In the genomic region with DNA sequence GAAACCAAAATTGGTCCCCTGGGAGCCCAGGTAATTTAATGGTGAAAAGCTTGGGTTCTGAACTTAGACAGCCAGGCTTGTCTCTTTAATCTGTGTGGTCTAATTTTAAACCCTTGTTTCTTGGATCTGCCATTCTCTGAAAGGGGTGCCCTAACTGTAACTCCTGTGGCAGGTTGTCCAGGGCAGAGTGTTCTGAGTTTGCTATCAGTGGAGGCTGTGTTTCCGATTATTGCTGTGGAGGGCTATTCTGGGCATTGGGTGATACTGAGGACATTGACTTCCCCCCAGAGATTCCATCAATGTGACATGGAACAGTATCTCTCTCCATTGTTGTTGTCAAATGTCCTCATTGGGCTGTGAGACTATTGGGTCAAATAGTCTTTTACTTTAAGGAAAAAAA, we compare ENCODE assay signal across 20 mouse cellular contexts.
A peak's percentile ranks its signal among the peaks of the same experiment; 100 is the strongest.
DNase-seq lines count a peak whose midpoint lies in the region; ATAC-seq lines count a peak whose summit lies in the region.
"Had no signal": no experiment of that assay in that cellular context is flagged by ENCODE, and none has a peak within 500 bp of the region (broad histone marks: within the 10 kb centered on the region; RNA-seq: fewer than 3 reads in every experiment).

No protein-coding gene starts in this region.

- H3K4me3 ChIP-seq in heart, embryonic 12.5 days, result no peak overlapping the region
- no peak overlapping the region for H3K4me3 ChIP-seq in heart, embryonic 16.5 days (ENCODE audit: low read length)
- H3K4me3 ChIP-seq: embryonic facial prominence, embryonic 15.5 days; erythroblast, embryonic 14.5 days; forebrain, embryonic 10.5 days; gastrocnemius, adult 2 months; hindbrain, embryonic 15.5 days had no signal

- H3K27ac ChIP-seq in heart, embryonic 12.5 days (ENCODE audit: poor library complexity, severe bottlenecking), result peak overlapping the region; percentile 51; the same call in 1 of the 2 replicates
- peak overlapping the region; percentile 20 for H3K27ac ChIP-seq in heart, embryonic 16.5 days (ENCODE audit: low read length)
- H3K27ac ChIP-seq: embryonic facial prominence, embryonic 15.5 days; forebrain, embryonic 10.5 days; gastrocnemius, adult 2 months; hindbrain, embryonic 15.5 days had no signal

- no peaks in the 10 kb centered on the region for H3K36me3 ChIP-seq in heart, embryonic 12.5 days
- no peaks in the 10 kb centered on the region for H3K36me3 ChIP-seq in heart, embryonic 16.5 days (ENCODE audit: control insufficient read depth, insufficient read depth)
- H3K36me3 ChIP-seq: embryonic facial prominence, embryonic 15.5 days; forebrain, embryonic 10.5 days; hindbrain, embryonic 15.5 days had no signal

- no peaks in the 10 kb centered on the region for H3K9me3 ChIP-seq in heart, embryonic 12.5 days (replicated peaks)
- no peaks in the 10 kb centered on the region for H3K9me3 ChIP-seq in heart, embryonic 16.5 days (replicated peaks; ENCODE audit: control insufficient read depth, low read length)
- H3K9me3 ChIP-seq: embryonic facial prominence, embryonic 15.5 days; forebrain, embryonic 10.5 days; hindbrain, embryonic 15.5 days had no signal

- 21% methylated on average over 1 of the region's 1 CpGs for WGBS in heart, embryonic 12.5 days
- WGBS in heart, embryonic 16.5 days, result 25% methylated on average over 1 of the region's 1 CpGs

- H3K27me3 ChIP-seq in heart, embryonic 12.5 days (replicated peaks), result no peaks in the 10 kb centered on the region
- H3K27me3 ChIP-seq in heart, embryonic 16.5 days (ENCODE audit: control insufficient read depth, insufficient read depth, low read length), result no peaks in the 10 kb centered on the region
- H3K27me3 ChIP-seq: embryonic facial prominence, embryonic 15.5 days; hindbrain, embryonic 15.5 days had no signal

- ATAC-seq in heart, embryonic 12.5 days (ENCODE audit: insufficient number of reproducible peaks, low FRiP score), result no peak
- ATAC-seq in heart, embryonic 16.5 days (replicated peaks; ENCODE audit: extremely low read depth, insufficient read depth, low FRiP score), result no peak
- ATAC-seq: forebrain, embryonic 14.5 days; intestine, embryonic 16.5 days had no signal

- peak; percentile 42 for DNase-seq in heart, adult 8-10 months (ENCODE audit: low spot score)
- DNase-seq in heart, postnatal 14 days, result no peak
- no peak for DNase-seq in cerebellum, adult 8-10 months
- no peak for DNase-seq in kidney, adult 11 months
- DNase-seq: adrenal gland, adult 2 months; adrenal gland, postnatal 25 days; cerebellum, adult 2 months; cerebellum, postnatal 14 days; embryo, embryonic 11 days; gastrocnemius, adult 2 months; gastrocnemius, postnatal 25 days; kidney, adult 8-10 months had no signal

- H3K9ac ChIP-seq in heart, embryonic 12.5 days, result no peak overlapping the region
- H3K9ac ChIP-seq in heart, embryonic 16.5 days (ENCODE audit: low read length), result no peak overlapping the region
- H3K9ac ChIP-seq: embryonic facial prominence, embryonic 15.5 days; hindbrain, embryonic 15.5 days had no signal

- H3K4me2 ChIP-seq in heart, embryonic 12.5 days, result 0 out of 2 replicates have a peak overlapping the region, but pooled peaks have one; percentile 16
- no peak overlapping the region for H3K4me2 ChIP-seq in heart, embryonic 16.5 days (ENCODE audit: low read depth, low read length)
- H3K4me2 ChIP-seq: embryonic facial prominence, embryonic 15.5 days; hindbrain, embryonic 15.5 days had no signal

- intact Hi-C loops in heart, postnatal 14 days (cut with DNase I), result no loop called here

- H3K4me1 ChIP-seq in heart, embryonic 12.5 days (replicated peaks), result peaks cover 41% of the 10 kb centered on the region
- peaks cover 27% of the 10 kb centered on the region for H3K4me1 ChIP-seq in heart, embryonic 16.5 days (ENCODE audit: control insufficient read depth, insufficient read depth, low read length)
